Mouse (Mus musculus): ENCODE results near the gene Zfp59.

- TF ChIP-seq CTCF (IDR thresholded peaks at IDR 0.05; ENCODE audit: extremely low read depth, insufficient read depth, low read length) (no peak), POLR2A (IDR thresholded peaks at IDR 0.05; ENCODE audit: extremely low read depth, insufficient read depth, low read length) (no peak)
Measured at GRCm38 (mm10) chr7:27818526-27819110, 19.8 kb upstream of the Zfp59 start.
